Mouse (Mus musculus): Measurements from ENCODE around the gene Vmn1r58. TPM values are rescaled to one million over a fixed set of nuclear protein-coding genes. Genes with fewer than 3 reads are reported as not detected.
"Not testable (repeated sequence)": the region's sequence is repeated elsewhere in the genome, so short reads cannot be mapped to it uniquely, and the experiment has no call there.

Gene Vmn1r58
- total RNA-seq (2014; fragmentation: Nextera tagmentation) (not detected in 2 replicates), total RNA-seq (2017) (0.06 and 0.11 TPM in 2 replicates), polyA plus RNA-seq (2012) (not detected in 2 replicates)

GRCm38 (mm10) chr7:5413296-5413695 is at the start of gene Vmn1r58:
TSS of gene Vmn1r58 (minus strand) at chr7:5413396.
- ATAC-seq (ENCODE audit: extremely low read depth, insufficient number of reproducible peaks, low FRiP score, poor library complexity, severe bottlenecking); DNase-seq (ENCODE audit: low spot score); H3K4me3 ChIP-seq (ENCODE audit: low read depth, low read length); H3K9me3 ChIP-seq (replicated peaks); H3K27me3 ChIP-seq (ENCODE audit: insufficient read depth, low read length); H3K4me1 ChIP-seq (ENCODE audit: insufficient read depth, low read depth, low read length); H3K36me3 ChIP-seq (replicated peaks): not testable (repeated sequence)

DNA sequence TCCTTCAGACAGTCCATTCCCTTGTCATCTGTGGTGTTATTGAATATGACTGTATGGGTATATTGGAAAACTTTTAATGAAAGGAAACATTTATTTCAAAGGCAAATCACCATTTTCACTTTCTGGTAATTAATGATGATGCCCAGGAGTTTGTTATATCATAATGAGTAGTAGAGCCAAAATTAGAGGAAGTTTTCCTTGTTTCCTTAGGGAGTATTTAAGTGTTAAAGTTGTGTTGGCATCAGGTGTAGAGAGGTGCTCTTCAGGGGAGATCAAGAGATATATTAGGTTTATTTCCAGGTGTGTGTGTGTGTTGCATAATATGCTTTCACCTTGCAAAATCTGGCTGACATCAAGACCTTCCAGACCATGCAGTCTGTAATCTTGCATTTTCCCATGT is 43.5 kb upstream of the Vmn1r58 start, which contains the start of gene Vmn1r59:
Vmn1r59 (minus strand) TSS at position 101 of the 400 bp plus-strand sequence.
- no peak for TF ChIP-seq POLR2AphosphoS5 (IDR thresholded peaks at IDR 0.05; ENCODE audit: insufficient replicate concordance, low read depth, low read length)
- no peak for TF ChIP-seq CTCF (IDR thresholded peaks at IDR 0.05; ENCODE audit: low read depth, low read length)
- no peak for TF ChIP-seq TAL1 (conservative IDR thresholded peaks at IDR 0.05; ENCODE audit: low read depth, low read length)
- TF ChIP-seq GATA2 (IDR thresholded peaks at IDR 0.05; ENCODE audit: borderline replicate concordance, low read depth, low read length) = no peak
- TF ChIP-seq GATA1 (IDR thresholded peaks at IDR 0.05; ENCODE audit: borderline replicate concordance, low read length) = no peak
- H3K4me1 ChIP-seq (ENCODE audit: insufficient read depth, low read depth, low read length) = no peaks in the 10 kb centered on the region
- H3K27me3 ChIP-seq (ENCODE audit: insufficient read depth, low read length) = no peaks in the 10 kb centered on the region
- no peaks in the 10 kb centered on the region for H3K36me3 ChIP-seq (replicated peaks)
- ATAC-seq (ENCODE audit: extremely low read depth, insufficient number of reproducible peaks, low FRiP score, poor library complexity, severe bottlenecking) (no peak), DNase-seq (ENCODE audit: low spot score) (no peak)
- H3K4me3 ChIP-seq (ENCODE audit: low read depth, low read length) = no peak within 1 kb of the TSS
- H3K9me3 ChIP-seq (replicated peaks) = no peaks in the 10 kb centered on the region

DNA sequence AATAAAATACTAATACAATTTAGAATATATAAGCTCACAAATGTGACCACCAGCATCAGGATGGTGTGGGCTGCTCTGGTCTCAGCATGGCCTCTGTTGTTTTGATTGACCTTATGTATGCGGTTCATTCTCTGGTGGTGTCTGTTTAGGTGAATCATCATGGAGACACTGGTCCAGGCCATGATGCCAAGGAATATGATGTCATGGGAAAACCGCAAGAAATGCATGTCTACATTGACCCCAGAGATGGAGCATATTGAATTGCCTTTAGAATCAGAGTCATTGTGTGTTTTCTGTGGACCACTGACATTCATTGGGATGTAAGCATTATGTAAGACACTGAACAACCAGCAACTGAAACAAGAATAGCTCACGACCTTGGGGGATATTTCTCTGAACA is 40.8 kb upstream of the Vmn1r58 start:
- H3K27me3 ChIP-seq (ENCODE audit: insufficient read depth, low read length); H3K4me1 ChIP-seq (ENCODE audit: insufficient read depth, low read depth, low read length); H3K4me3 ChIP-seq (ENCODE audit: low read depth, low read length); DNase-seq (ENCODE audit: low spot score); ATAC-seq (ENCODE audit: extremely low read depth, insufficient number of reproducible peaks, low FRiP score, poor library complexity, severe bottlenecking); H3K36me3 ChIP-seq (replicated peaks); H3K9me3 ChIP-seq (replicated peaks): not testable (repeated sequence)

- Histone ChIP-seq H3K4me1 (ENCODE audit: insufficient read depth, low read depth, low read length) (no peaks in the 10 kb centered on the region), H3K9me3 (replicated peaks) (no peaks in the 10 kb centered on the region), H3K36me3 (replicated peaks) (no peaks in the 10 kb centered on the region), H3K27me3 (ENCODE audit: insufficient read depth, low read length) (no peaks in the 10 kb centered on the region), H3K4me3 (ENCODE audit: low read depth, low read length) (no peak overlapping the region)
- ATAC-seq (ENCODE audit: extremely low read depth, insufficient number of reproducible peaks, low FRiP score, poor library complexity, severe bottlenecking) (no peak), DNase-seq (ENCODE audit: low spot score) (no peak)
- no peak for TF ChIP-seq POLR2AphosphoS5 (IDR thresholded peaks at IDR 0.05; ENCODE audit: insufficient replicate concordance, low read depth, low read length)
- TF ChIP-seq GATA2 (IDR thresholded peaks at IDR 0.05; ENCODE audit: borderline replicate concordance, low read depth, low read length) = no peak
- no peak for TF ChIP-seq GATA1 (IDR thresholded peaks at IDR 0.05; ENCODE audit: borderline replicate concordance, low read length)
- TF ChIP-seq CTCF (IDR thresholded peaks at IDR 0.05; ENCODE audit: low read depth, low read length) = no peak
- TF ChIP-seq TAL1 (conservative IDR thresholded peaks at IDR 0.05; ENCODE audit: low read depth, low read length) = no peak
Observed at GRCm38 (mm10) chr7:5448627-5449026, 35.4 kb upstream of the Vmn1r58 start.

GRCm38 (mm10) chr7:5406201-5406600 is 7.0 kb downstream of the Vmn1r58 start:
- DNase-seq (ENCODE audit: low spot score) = no peak
- Histone ChIP-seq H3K9me3 (replicated peaks) (no peaks in the 10 kb centered on the region), H3K36me3 (replicated peaks) (no peaks in the 10 kb centered on the region), H3K4me3 (ENCODE audit: low read depth, low read length) (no peak overlapping the region), H3K27me3 (ENCODE audit: insufficient read depth, low read length) (no peaks in the 10 kb centered on the region), H3K4me1 (ENCODE audit: insufficient read depth, low read depth, low read length) (no peaks in the 10 kb centered on the region)
- no peak for ATAC-seq (ENCODE audit: extremely low read depth, insufficient number of reproducible peaks, low FRiP score, poor library complexity, severe bottlenecking)
- TF ChIP-seq GATA1 (IDR thresholded peaks at IDR 0.05; ENCODE audit: borderline replicate concordance, low read length) (no peak), GATA2 (IDR thresholded peaks at IDR 0.05; ENCODE audit: borderline replicate concordance, low read depth, low read length) (no peak), CTCF (IDR thresholded peaks at IDR 0.05; ENCODE audit: low read depth, low read length) (no peak), TAL1 (conservative IDR thresholded peaks at IDR 0.05; ENCODE audit: low read depth, low read length) (no peak), POLR2AphosphoS5 (IDR thresholded peaks at IDR 0.05; ENCODE audit: insufficient replicate concordance, low read depth, low read length) (no peak)

GRCm38 (mm10) chr7:5366724-5367123 is 46.5 kb downstream of the Vmn1r58 start:
- no peak overlapping the region for H3K4me3 ChIP-seq (ENCODE audit: low read depth, low read length)
- no peak for TF ChIP-seq GATA1 (IDR thresholded peaks at IDR 0.05; ENCODE audit: borderline replicate concordance, low read length)
- TF ChIP-seq TAL1 (conservative IDR thresholded peaks at IDR 0.05; ENCODE audit: low read depth, low read length) = no peak
- no peak for TF ChIP-seq POLR2AphosphoS5 (IDR thresholded peaks at IDR 0.05; ENCODE audit: insufficient replicate concordance, low read depth, low read length)
- TF ChIP-seq GATA2 (IDR thresholded peaks at IDR 0.05; ENCODE audit: borderline replicate concordance, low read depth, low read length) = no peak
- TF ChIP-seq CTCF (IDR thresholded peaks at IDR 0.05; ENCODE audit: low read depth, low read length) = no peak
- H3K9me3 ChIP-seq (replicated peaks) = no peaks in the 10 kb centered on the region
- no peak for DNase-seq (ENCODE audit: low spot score)
- no peaks in the 10 kb centered on the region for H3K27me3 ChIP-seq (ENCODE audit: insufficient read depth, low read length)
- no peaks in the 10 kb centered on the region for H3K4me1 ChIP-seq (ENCODE audit: insufficient read depth, low read depth, low read length)
- H3K36me3 ChIP-seq (replicated peaks) = no peaks in the 10 kb centered on the region
- peak; percentile 89 for ATAC-seq (ENCODE audit: extremely low read depth, insufficient number of reproducible peaks, low FRiP score, poor library complexity, severe bottlenecking)

- DNase-seq (ENCODE audit: low spot score) (no peak), ATAC-seq (ENCODE audit: extremely low read depth, insufficient number of reproducible peaks, low FRiP score, poor library complexity, severe bottlenecking) (no peak)
- Histone ChIP-seq H3K9me3 (replicated peaks) (no peaks in the 10 kb centered on the region), H3K27me3 (ENCODE audit: insufficient read depth, low read length) (no peaks in the 10 kb centered on the region), H3K4me3 (ENCODE audit: low read depth, low read length) (no peak overlapping the region), H3K4me1 (ENCODE audit: insufficient read depth, low read depth, low read length) (no peaks in the 10 kb centered on the region), H3K36me3 (replicated peaks) (no peaks in the 10 kb centered on the region)
- TF ChIP-seq CTCF (IDR thresholded peaks at IDR 0.05; ENCODE audit: low read depth, low read length) (no peak), GATA1 (IDR thresholded peaks at IDR 0.05; ENCODE audit: borderline replicate concordance, low read length) (no peak), POLR2AphosphoS5 (IDR thresholded peaks at IDR 0.05; ENCODE audit: insufficient replicate concordance, low read depth, low read length) (no peak), TAL1 (conservative IDR thresholded peaks at IDR 0.05; ENCODE audit: low read depth, low read length) (no peak), GATA2 (IDR thresholded peaks at IDR 0.05; ENCODE audit: borderline replicate concordance, low read depth, low read length) (no peak)
Observed at GRCm38 (mm10) chr7:5363599-5363998, 49.6 kb downstream of the Vmn1r58 start.

Other genes starting within 250 kb of the Vmn1r58 start
- gene Vmn1r56, start 216.6 kb downstream of the Vmn1r58 start, total RNA-seq (2014; fragmentation: Nextera tagmentation) = not detected in 2 replicates
- not detected in 2 replicates for gene Vmn1r56, start 216.6 kb downstream of the Vmn1r58 start, total RNA-seq (2017)
- gene Vmn1r56, start 216.6 kb downstream of the Vmn1r58 start, polyA plus RNA-seq (2012) = not detected in 2 replicates
- gene Vmn1r57, start 194.9 kb downstream of the Vmn1r58 start, total RNA-seq (2014; fragmentation: Nextera tagmentation) = not detected in 2 replicates
- gene Vmn1r57, start 194.9 kb downstream of the Vmn1r58 start, total RNA-seq (2017) = 0.05 TPM in 1 of 2 replicates, not detected in the other
- gene Vmn1r57, start 194.9 kb downstream of the Vmn1r58 start, polyA plus RNA-seq (2012) = not detected in 2 replicates
- not detected in 2 replicates for gene Gm5065, start 62.9 kb downstream of the Vmn1r58 start, total RNA-seq (2014; fragmentation: Nextera tagmentation)
- not detected in 2 replicates for gene Gm5065, start 62.9 kb downstream of the Vmn1r58 start, total RNA-seq (2017)
- not detected in 2 replicates for gene Gm5065, start 62.9 kb downstream of the Vmn1r58 start, polyA plus RNA-seq (2012)
- gene Nlrp2, start 62.4 kb downstream of the Vmn1r58 start, total RNA-seq (2014; fragmentation: Nextera tagmentation) = not detected in 2 replicates
- gene Nlrp2, start 62.4 kb downstream of the Vmn1r58 start, total RNA-seq (2017) = 0.05 TPM in 1 of 2 replicates, not detected in the other
- not detected in 2 replicates for gene Nlrp2, start 62.4 kb downstream of the Vmn1r58 start, polyA plus RNA-seq (2012)
- not detected in 2 replicates for gene Vmn1r59, start 43.4 kb upstream of the Vmn1r58 start, total RNA-seq (2014; fragmentation: Nextera tagmentation)
- 0.29 and 0.33 TPM in 2 replicates for gene Vmn1r59, start 43.4 kb upstream of the Vmn1r58 start, total RNA-seq (2017)
- not detected in 2 replicates for gene Vmn1r59, start 43.4 kb upstream of the Vmn1r58 start, polyA plus RNA-seq (2012)
- gene Vmn2r28, start 80.6 kb upstream of the Vmn1r58 start, total RNA-seq (2014; fragmentation: Nextera tagmentation) = not detected in 2 replicates
- gene Vmn2r28, start 80.6 kb upstream of the Vmn1r58 start, total RNA-seq (2017) = 0.06 and 0.16 TPM in 2 replicates
- not detected in 2 replicates for gene Vmn2r28, start 80.6 kb upstream of the Vmn1r58 start, polyA plus RNA-seq (2012)
- not detected in 2 replicates for gene Vmn1r60, start 133.9 kb upstream of the Vmn1r58 start, total RNA-seq (2014; fragmentation: Nextera tagmentation)
- 0.23 and 0.44 TPM in 2 replicates for gene Vmn1r60, start 133.9 kb upstream of the Vmn1r58 start, total RNA-seq (2017)
- not detected in 2 replicates for gene Vmn1r60, start 133.9 kb upstream of the Vmn1r58 start, polyA plus RNA-seq (2012)
- not detected in 2 replicates for gene Vmn1r61, start 199.9 kb upstream of the Vmn1r58 start, total RNA-seq (2014; fragmentation: Nextera tagmentation)
- 0.11 and 0.17 TPM in 2 replicates for gene Vmn1r61, start 199.9 kb upstream of the Vmn1r58 start, total RNA-seq (2017)
- gene Vmn1r61, start 199.9 kb upstream of the Vmn1r58 start, polyA plus RNA-seq (2012) = not detected in 2 replicates